Mouse (Mus musculus) liver, embryonic 12.5 days (tissue): ENCODE results near the gene Nid1. TPM values are rescaled to one million over a fixed set of nuclear protein-coding genes. Genes with fewer than 3 reads are reported as not detected.
A peak's percentile ranks its signal among the peaks of the same experiment; 100 is the strongest.
"Not testable (repeated sequence)": the region's sequence is repeated elsewhere in the genome, so short reads cannot be mapped to it uniquely, and the experiment has no call there.

Source experiments
- ATAC-seq: fragments of 200-750 bp; cut with Nextera tagmentation; 2 replicates; pipeline ENCODE4 v1.8.0; 2017; ENCODE audit warnings: moderate number of reproducible peaks, mild to moderate bottlenecking, moderate library complexity
- H3K27ac ChIP-seq: fragments of 300-500 bp; sonication (generic); 2 replicates; pipeline ENCODE4 v1.5.1; 2016; ENCODE audit warnings: mild to moderate bottlenecking
- H3K27me3 ChIP-seq: fragments of 300-500 bp; sonication (generic); replicated peaks from 2 replicates; pipeline ENCODE4 v1.6.1; 2016; ENCODE audit warnings: mild to moderate bottlenecking, moderate library complexity
- H3K36me3 ChIP-seq: fragments of 300-500 bp; sonication (generic); 2 replicates; pipeline ENCODE4 v1.6.1; 2016; ENCODE audit warnings: mild to moderate bottlenecking, moderate library complexity
- H3K4me1 ChIP-seq: fragments of 300-500 bp; sonication (generic); 2 replicates; pipeline ENCODE4 v1.6.1; 2016
- H3K4me2 ChIP-seq: fragments of 300-500 bp; sonication (generic); 2 replicates; pipeline ENCODE4 v1.6.1; 2016; ENCODE audit warnings: mild to moderate bottlenecking, moderate library complexity
- H3K4me3 ChIP-seq: fragments of 300-500 bp; sonication (generic); 2 replicates; pipeline ENCODE4 v1.5.1; 2016; ENCODE audit warnings: mild to moderate bottlenecking, moderate library complexity
- H3K9ac ChIP-seq: fragments of 300-500 bp; sonication (generic); 2 replicates; pipeline ENCODE4 v1.6.1; 2016; ENCODE audit warnings: mild to moderate bottlenecking, moderate library complexity
- H3K9me3 ChIP-seq: fragments of 300-500 bp; sonication (generic); replicated peaks from 2 replicates; pipeline ENCODE4 v1.6.1; 2016; ENCODE audit warnings: mild to moderate bottlenecking, moderate library complexity
- WGBS: fragments of 180-500 bp; shearing (Covaris S2); methylation state at CpG from one replicate; pipeline ENCODE4 v1.1.7; 2016; ENCODE audit not compliant: insufficient replicate concordance; 5-methylcytosine and 5-hydroxymethylcytosine counted together
- polyA plus RNA-seq: library from polyadenylated mRNA; unstranded; fragments of >200 nt; fragmentation: Nextera tagmentation; extraction: Ambion mirVana; gene quantifications from 2 replicates; pipeline ENCODE4 v1.2.1, GENCODE M21; 2016

The Nid1 gene
- polyA plus RNA-seq, 1 experiment from 2014 or later, result 19.5 TPM

DNA sequence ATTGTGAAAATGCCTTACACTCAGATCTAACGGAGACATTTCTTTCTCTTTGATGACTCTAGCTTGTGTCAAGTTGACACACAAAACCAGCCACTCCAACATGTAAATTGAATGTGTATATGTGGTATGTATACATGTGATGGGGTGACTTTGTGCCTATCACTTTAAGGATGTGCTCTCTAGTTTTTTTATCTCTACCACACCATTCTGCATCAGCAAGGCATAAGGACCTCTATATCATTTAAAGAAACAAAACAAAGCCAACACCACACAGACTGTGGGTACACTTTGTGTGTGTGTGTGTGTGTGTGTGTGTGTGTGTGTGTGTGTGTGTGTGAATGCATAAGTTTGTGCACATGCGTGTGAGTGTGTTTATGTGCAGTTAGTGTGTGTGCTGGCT lies 99.2 kb downstream of the Nid1 start:
- H3K27me3 ChIP-seq, result no peaks in the 10 kb centered on the region
- no peak overlapping the region for H3K27ac ChIP-seq
- no peak overlapping the region for H3K9ac ChIP-seq
- H3K9me3 ChIP-seq, result no peaks in the 10 kb centered on the region
- 65% methylated on average over 2 of the region's 2 CpGs for WGBS
- H3K4me2 ChIP-seq, result no peak overlapping the region
- H3K4me1 ChIP-seq, result no peaks in the 10 kb centered on the region
- no peak for ATAC-seq
- no peak overlapping the region for H3K4me3 ChIP-seq
- no peaks in the 10 kb centered on the region for H3K36me3 ChIP-seq

DNA sequence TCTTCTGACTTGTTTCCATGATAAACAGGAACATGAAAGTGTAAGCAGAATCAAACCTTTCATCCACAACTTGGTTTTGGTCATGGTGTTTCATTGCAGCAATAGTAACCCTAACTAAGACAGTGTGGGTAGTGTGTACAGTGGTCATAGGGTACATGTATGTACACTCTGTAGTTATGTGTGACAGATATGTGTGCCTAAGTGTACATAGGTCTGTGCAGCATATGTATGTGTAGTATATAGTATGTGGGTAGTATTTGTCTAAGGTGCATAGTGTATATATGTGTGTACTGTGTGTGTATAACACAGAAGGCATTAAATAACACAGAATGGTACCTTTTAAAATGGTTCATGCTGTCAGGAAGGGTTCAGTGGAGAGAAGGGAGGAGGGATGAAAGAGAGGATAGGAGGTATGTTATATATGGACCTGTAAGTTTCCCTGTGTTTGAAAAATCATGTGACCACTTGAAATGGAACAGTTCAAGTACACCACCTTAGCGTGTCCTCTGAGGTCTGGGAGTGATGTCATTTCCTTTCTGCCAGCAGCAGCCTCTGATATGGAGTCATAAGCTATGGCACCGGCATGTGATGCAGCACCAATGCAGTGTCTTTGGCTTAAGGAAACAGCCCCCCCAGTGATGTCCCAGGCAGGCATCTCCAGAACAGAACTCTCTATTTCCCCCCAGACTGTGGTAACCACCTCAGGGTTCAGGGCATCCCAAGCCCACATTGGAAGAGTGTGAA lies 100.1 kb downstream of the Nid1 start:
- no peaks in the 10 kb centered on the region for H3K36me3 ChIP-seq
- H3K4me1 ChIP-seq, result no peaks in the 10 kb centered on the region
- no peaks in the 10 kb centered on the region for H3K9me3 ChIP-seq
- H3K9ac ChIP-seq, result no peak overlapping the region
- no peak for ATAC-seq
- 28% methylated on average over 2 of the region's 2 CpGs for WGBS
- H3K27ac ChIP-seq, result no peak overlapping the region
- H3K4me3 ChIP-seq, result no peak overlapping the region
- H3K4me2 ChIP-seq, result no peak overlapping the region
- H3K27me3 ChIP-seq, result no peaks in the 10 kb centered on the region

DNA sequence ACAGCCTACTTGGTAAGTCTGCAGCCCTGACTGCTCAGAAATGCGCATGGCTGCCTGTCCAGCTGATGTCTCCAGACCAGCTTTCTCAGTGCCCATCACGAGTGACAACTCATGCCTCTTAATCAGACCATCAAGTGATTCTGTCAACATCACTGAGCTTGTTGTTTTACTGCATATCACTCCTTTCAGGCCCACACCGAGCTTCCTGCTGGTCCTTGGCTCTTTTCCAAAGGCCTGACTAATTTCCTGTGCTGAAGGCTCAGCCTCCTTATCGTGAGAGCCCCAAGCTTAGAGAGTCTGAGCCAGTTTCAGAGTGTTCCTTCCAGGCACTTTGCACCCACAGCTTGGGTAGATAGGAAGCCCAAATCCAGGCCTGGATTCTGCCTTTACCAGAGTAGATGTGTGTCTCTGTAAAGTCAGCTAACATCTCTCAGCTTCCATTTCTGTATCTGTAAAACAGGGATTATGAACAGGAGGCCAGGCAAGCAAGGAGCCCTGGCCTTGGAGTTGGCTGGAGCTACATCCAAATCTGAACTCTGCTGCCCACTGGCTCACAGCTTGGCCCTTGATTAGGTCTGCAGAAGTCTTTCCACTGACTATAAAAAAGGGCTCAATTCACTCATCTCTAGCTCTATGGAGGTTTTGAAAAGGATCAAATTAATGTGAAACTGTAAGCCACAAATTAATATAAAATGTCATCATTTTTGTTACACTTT lies 101.4 kb downstream of the Nid1 start:
- Histone ChIP-seq H3K9ac (no peak overlapping the region), H3K4me2 (no peak overlapping the region), H3K27me3 (no peaks in the 10 kb centered on the region), H3K4me1 (no peaks in the 10 kb centered on the region), H3K36me3 (no peaks in the 10 kb centered on the region), H3K27ac (peak overlapping the region; percentile 17; the same call in 1 of the 2 replicates), H3K9me3 (no peaks in the 10 kb centered on the region), H3K4me3 (no peak overlapping the region)
- 17% methylated on average over 4 of the region's 4 CpGs for WGBS
- ATAC-seq, result peak; percentile 57; the same call in 1 of the 2 replicates

DNA sequence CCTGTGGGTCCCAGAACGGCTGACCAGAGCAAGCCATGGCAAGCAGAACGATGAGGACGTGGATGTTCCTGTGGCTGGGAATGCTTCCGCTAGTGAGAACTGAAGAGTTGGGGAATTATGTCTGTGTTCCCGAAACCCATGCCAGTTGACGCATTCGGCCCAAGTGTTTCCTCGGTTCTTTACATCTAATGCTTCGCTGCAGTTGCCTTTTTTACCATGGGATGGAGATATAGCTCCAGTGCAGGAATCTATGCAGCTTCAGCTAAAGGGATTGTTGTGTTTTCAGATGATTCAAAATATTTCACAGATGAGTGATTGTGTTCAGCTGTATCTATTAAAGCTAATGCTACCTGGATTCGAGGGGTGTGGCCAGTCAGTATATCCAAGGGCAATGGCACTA lies 105.7 kb downstream of the Nid1 start:
- H3K36me3 ChIP-seq, H3K27ac ChIP-seq, H3K9me3 ChIP-seq, H3K9ac ChIP-seq, H3K4me2 ChIP-seq, H3K4me3 ChIP-seq, H3K4me1 ChIP-seq, ATAC-seq, H3K27me3 ChIP-seq: not testable (repeated sequence)
- 82% methylated on average over 10 of the region's 10 CpGs for WGBS

DNA sequence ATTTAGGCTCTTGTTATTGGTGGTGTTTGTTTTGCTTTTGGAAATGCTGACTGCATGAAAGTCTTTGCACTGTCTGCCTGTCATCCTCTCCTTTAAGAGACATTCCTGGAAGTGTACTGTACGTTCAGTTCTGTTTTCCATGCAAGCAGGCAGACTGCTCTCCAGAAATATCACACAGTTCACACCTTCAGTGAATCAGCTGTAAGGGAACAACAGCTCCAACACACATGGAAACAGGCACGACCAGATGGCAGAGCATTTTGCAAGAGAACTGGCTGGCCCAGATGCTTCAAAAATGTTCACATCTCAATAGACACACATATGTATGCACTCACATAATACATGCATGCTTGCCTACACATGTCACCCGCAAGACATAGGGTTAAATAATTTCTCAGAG lies 109.4 kb downstream of the Nid1 start:
- no peaks in the 10 kb centered on the region for H3K27me3 ChIP-seq
- H3K36me3 ChIP-seq, result no peaks in the 10 kb centered on the region
- 0 out of 2 replicates have a peak, but pooled peaks cover 2% of the 10 kb centered on the region for H3K4me1 ChIP-seq
- 55% methylated on average over 3 of the region's 3 CpGs for WGBS
- H3K27ac ChIP-seq, result no peak overlapping the region
- H3K9ac ChIP-seq, result no peak overlapping the region
- no peak for ATAC-seq
- no peak overlapping the region for H3K4me3 ChIP-seq
- H3K9me3 ChIP-seq, result no peaks in the 10 kb centered on the region
- no peak overlapping the region for H3K4me2 ChIP-seq

DNA sequence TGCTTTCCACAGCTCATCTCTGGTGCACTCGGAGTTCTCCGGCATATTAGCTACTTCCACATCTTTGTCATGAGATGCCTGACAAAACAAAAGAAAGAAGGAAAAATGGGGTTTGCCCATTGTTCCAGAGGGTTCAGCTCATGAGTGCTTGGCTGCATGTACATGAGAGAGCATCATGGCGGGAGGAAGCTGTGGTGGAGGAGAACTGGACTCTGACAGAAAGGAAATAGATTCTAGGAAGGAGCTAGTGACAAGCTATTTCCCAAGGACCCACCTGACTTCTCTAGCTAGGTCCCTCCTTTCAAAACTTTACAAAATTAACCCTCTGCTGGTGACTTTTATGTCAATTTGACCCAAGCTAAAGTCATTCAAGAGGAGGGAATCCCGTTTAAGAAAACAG lies 110.5 kb downstream of the Nid1 start:
- Histone ChIP-seq H3K27me3 (no peaks in the 10 kb centered on the region), H3K9me3 (no peaks in the 10 kb centered on the region), H3K4me3 (no peak overlapping the region), H3K4me1 (0 out of 2 replicates have a peak, but pooled peaks cover 2% of the 10 kb centered on the region), H3K4me2 (no peak overlapping the region), H3K36me3 (no peaks in the 10 kb centered on the region), H3K27ac (no peak overlapping the region), H3K9ac (no peak overlapping the region)
- ATAC-seq, result no peak
- 70% methylated on average over 4 of the region's 4 CpGs for WGBS

DNA sequence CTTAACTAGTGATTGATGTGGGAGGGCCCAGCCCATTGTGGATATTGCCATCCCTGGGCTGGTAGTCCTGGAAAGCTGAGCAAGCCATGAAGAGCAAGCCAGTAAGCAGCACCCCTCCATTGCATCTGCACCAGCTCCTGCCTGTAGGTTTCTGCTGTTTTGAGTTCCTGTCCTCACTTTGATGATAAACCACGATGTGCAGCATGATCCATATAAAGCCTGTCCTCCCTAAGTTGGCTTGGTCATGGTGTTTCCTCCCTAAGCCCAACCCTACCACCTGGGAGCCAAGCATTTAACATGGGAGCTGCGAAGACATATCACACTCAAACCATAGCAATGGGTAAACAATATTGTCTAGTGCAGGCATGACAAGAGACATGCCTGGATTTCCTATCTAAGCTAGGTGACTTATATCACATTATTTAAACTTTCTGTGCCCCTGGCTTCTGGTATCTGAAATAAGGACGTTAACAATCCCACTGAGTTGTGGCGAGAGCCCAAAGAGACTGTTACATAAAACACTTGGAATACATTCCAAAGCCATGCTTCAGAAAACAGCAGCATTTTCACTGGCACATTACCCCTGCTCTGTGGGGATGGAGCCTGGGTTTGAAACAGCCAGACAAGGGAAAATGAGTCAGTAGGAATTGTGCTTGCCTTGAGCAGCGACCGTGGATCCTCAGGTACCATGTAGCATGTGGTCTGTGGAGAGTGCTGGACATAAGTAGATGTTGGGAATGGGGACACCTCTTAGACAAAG lies 111.3 kb downstream of the Nid1 start:
- no peaks in the 10 kb centered on the region for H3K9me3 ChIP-seq
- no peak overlapping the region for H3K4me3 ChIP-seq
- H3K4me1 ChIP-seq, result 0 out of 2 replicates have a peak, but pooled peaks cover 2% of the 10 kb centered on the region
- no peak for ATAC-seq
- no peak overlapping the region for H3K4me2 ChIP-seq
- no peak overlapping the region for H3K27ac ChIP-seq
- no peak overlapping the region for H3K9ac ChIP-seq
- no peaks in the 10 kb centered on the region for H3K27me3 ChIP-seq
- H3K36me3 ChIP-seq, result no peaks in the 10 kb centered on the region
- 68% methylated on average over 6 of the region's 6 CpGs for WGBS

DNA sequence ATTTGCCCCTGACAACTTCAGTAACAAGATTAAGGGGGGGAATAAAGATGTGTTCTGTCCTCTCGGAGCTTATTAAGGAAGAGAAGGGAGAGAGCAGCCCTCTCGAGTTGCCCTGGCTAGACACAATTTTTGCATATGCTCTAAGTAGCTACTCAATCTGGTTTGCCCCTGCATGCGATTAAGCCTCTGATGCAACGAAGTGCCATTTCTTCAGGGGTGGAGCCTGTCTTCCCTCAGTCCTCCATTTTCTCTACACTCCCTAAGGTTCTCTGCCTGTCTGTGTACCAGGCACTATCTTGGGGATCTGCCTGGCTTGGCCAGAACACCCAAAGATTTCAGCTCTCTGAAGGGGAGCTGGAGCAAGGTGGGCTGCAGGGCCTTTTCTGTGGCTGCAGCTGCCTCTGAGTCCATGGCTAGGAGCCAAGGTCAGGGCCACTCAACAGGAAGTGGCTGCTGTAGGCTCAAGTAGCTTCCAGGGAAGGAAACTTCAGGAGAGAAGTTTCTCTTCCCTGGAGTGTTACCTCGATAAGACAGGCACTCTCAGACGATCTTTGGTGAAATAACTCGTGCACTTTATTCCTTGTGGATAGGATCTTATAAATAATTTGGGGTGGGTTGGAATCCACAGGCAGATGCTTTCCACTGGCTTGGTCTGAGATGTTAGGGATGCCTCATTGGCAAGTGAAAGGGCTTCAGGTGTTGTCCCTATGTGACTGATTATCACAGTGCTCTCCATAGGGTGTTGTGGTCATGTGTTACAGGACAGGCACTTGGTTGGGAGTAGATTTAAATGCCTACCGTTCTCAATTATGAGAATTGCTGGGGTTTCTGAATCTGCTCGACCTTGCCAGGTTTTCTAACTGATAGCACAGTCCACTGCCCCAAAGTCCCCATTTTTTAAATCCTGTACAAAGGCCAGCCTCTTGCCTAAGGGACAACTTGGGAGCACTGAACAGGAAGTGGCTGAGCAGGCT lies 112.6 kb downstream of the Nid1 start:
- H3K27me3 ChIP-seq, result no peaks in the 10 kb centered on the region
- WGBS, result 51% methylated on average over 9 of the region's 9 CpGs
- no peak overlapping the region for H3K4me2 ChIP-seq
- no peak overlapping the region for H3K9ac ChIP-seq
- 0 out of 2 replicates have a peak, but pooled peaks cover 2% of the 10 kb centered on the region for H3K4me1 ChIP-seq
- no peaks in the 10 kb centered on the region for H3K36me3 ChIP-seq
- H3K9me3 ChIP-seq, result no peaks in the 10 kb centered on the region
- H3K27ac ChIP-seq, result no peak overlapping the region
- no peak for ATAC-seq
- H3K4me3 ChIP-seq, result no peak overlapping the region

DNA sequence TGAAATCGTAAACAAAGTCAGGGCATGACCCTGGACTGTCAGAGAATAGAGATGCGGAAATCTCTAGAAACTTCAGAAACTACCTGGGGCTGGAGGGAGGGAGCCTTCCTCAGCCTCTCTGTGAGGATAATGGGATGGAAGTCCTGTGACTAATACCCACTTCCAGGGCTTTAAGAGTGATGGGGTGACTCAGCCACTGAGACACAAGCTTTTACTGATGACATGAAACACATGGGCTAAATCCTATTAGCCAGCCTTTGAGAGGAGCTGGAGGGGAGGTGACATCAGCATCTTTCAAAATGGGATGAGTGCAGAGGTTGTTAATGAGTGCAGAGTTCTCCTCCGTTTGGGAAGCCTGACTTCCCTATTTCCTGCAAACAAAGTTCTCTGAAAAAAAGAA lies 114.7 kb downstream of the Nid1 start:
- no peaks in the 10 kb centered on the region for H3K36me3 ChIP-seq
- no peak overlapping the region for H3K4me2 ChIP-seq
- H3K27me3 ChIP-seq, result no peaks in the 10 kb centered on the region
- 55% methylated on average over 3 of the region's 3 CpGs for WGBS
- H3K9me3 ChIP-seq, result no peaks in the 10 kb centered on the region
- H3K27ac ChIP-seq, result no peak overlapping the region
- H3K4me1 ChIP-seq, result 0 out of 2 replicates have a peak, but pooled peaks cover 2% of the 10 kb centered on the region
- H3K9ac ChIP-seq, result no peak overlapping the region
- no peak for ATAC-seq
- no peak overlapping the region for H3K4me3 ChIP-seq

DNA sequence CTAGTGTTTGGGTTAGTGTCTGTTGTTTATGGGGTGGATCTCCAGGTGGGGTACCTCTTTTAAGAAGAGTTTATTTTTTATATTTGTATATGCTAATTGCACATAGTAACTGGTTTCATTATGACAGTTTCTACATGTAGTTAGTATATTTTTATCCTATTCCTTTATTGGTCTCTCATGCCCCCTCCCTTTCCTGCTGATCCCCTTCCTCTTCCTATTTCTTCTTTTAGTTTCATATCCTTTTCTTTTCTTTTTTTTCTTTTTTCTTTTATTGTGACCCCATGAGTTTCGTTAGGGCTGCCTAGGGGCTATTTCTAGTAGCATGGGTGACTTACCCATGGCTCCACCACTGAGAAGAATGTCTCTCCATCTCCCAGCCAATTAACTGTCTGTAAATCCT lies 116.3 kb downstream of the Nid1 start:
- H3K27ac ChIP-seq, result no peak overlapping the region
- no peaks in the 10 kb centered on the region for H3K27me3 ChIP-seq
- WGBS, result 50% methylated on average over 1 of the region's 1 CpGs
- no peak overlapping the region for H3K4me3 ChIP-seq
- H3K9ac ChIP-seq, result no peak overlapping the region
- no peak for ATAC-seq
- H3K4me1 ChIP-seq, result 0 out of 2 replicates have a peak, but pooled peaks cover 2% of the 10 kb centered on the region
- H3K9me3 ChIP-seq, result no peaks in the 10 kb centered on the region
- no peaks in the 10 kb centered on the region for H3K36me3 ChIP-seq
- H3K4me2 ChIP-seq, result no peak overlapping the region

DNA sequence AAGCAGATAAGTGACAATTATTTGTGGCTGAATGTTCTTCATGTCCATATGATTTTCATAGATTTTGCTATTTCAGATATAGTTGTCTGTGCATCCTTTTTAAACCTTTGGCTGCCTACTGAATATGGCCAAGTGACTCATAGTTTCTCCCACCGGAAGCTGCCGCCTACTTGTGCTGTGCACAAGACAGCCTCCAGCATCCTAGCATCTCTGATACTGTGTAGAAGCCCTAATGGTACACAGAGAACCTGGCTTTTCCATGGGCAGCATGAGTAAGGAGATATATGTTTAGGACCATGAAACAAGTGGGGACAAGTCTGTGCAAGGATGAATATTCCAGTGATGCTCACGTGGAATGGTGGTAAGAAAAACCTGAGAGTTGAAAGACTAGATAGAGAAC lies 117.8 kb downstream of the Nid1 start:
- WGBS, result 76% methylated on average over 3 of the region's 3 CpGs
- Histone ChIP-seq H3K4me1 (no peaks in the 10 kb centered on the region), H3K9me3 (no peaks in the 10 kb centered on the region), H3K36me3 (no peaks in the 10 kb centered on the region), H3K27ac (no peak overlapping the region), H3K4me3 (no peak overlapping the region), H3K4me2 (no peak overlapping the region), H3K9ac (no peak overlapping the region), H3K27me3 (no peaks in the 10 kb centered on the region)
- no peak for ATAC-seq
